Mouse (Mus musculus): ENCODE results near the gene Psmb3.

Gene Psmb3

GRCm38 (mm10) chr11:97694921-97695711 lies 8.1 kb upstream of the Psmb3 start:
- WGBS: 29% methylated on average over 17 of the region's 17 CpGs

GRCm38 (mm10) chr11:97695712-97696401 lies 7.3 kb upstream of the Psmb3 start:
- WGBS: 31% methylated on average over 8 of the region's 9 CpGs

DNA sequence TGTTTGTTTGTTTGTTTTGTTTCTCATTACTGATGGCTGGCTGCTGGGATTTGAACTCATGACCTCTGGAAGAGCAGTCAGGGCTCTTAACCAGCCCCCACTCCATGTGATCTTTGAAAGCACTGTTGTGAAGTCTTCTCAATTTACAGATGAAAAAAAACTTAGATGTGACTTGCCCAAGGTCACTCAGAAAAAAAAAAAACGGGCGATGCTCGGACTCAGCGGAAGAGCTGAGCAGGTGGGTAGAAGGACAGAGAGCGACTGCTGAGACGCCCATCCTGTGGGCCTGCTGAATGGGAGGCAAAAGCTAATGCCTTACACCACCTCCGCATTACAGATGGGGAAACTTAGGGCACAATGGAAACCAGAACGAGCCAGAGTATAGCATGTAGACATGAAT lies 6.5 kb upstream of the Psmb3 start:
- 70% methylated on average over 8 of the region's 8 CpGs for WGBS

DNA sequence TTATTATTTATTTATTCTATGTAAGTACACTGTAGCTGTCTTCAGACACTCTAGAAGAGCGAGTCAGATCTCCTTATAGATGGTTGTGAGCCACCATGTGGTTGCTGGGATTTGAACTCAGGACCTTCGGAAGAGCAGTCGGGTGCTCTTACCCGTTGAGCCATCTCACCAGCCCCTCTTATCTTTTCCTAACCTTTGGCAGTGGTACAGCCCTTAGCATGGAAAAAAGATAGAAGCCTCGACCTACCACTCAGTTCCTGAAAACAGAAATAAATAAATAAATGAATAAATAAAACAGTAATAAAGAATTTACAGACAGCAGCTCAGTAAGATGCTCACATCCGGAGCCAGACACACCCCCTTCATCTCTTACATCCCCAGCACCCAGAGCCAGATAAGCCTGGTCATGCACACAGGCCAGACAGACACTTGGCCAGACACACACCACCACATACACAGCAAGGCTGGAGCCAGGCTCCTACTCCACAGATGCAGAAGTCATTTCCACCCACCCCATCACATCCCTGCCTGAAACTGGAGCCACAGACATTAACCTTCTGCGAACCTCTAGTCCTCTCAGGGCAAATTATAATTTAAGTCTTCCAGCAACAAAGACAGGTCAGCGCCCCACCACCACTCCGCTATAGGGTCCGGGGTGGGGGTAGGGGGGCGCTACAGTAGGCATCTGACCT lies 5.9 kb upstream of the Psmb3 start:
- WGBS: 56% methylated on average over 11 of the region's 11 CpGs

DNA sequence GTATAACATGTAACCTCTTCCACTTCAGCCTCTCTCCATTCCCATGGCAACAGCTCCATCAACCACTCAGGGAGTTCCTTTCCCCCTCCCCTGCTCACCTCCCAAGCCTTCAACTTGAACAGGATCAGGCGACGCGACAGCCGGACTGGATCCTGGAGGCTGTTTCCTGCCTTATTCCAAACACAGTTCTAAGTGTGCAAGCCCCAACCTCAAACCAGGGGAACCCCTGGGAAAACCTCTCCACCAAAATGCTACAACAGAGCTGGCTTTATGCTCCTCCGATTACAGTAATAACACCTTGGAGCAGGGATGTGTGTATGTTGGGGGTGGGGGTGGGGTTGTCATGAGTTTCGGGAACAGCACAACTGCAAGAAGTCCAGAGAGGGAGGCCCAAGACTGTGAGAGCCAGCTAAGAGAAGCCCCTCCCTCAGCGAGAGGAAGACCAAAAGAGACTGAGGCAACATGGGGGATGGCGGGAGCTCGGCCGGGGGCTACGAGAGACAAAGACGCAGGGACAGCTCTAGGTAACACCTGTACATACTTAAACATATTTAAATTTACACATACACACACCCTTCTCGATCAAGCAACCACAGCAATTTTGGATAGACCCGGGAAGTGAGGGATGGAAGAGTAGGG lies 5.2 kb upstream of the Psmb3 start:
- 8% methylated on average over 14 of the region's 14 CpGs for WGBS

- under 1% methylated on average over 57 of the region's 63 CpGs for WGBS
These were observed 4.2 kb upstream of the Psmb3 start for GRCm38 (mm10) chr11:97698741-97699611.

GRCm38 (mm10) chr11:97699626-97700002 lies 3.6 kb upstream of the Psmb3 start:
- 0% methylated on average over 6 of the region's 9 CpGs for whole genome bisulfite sequencing

DNA sequence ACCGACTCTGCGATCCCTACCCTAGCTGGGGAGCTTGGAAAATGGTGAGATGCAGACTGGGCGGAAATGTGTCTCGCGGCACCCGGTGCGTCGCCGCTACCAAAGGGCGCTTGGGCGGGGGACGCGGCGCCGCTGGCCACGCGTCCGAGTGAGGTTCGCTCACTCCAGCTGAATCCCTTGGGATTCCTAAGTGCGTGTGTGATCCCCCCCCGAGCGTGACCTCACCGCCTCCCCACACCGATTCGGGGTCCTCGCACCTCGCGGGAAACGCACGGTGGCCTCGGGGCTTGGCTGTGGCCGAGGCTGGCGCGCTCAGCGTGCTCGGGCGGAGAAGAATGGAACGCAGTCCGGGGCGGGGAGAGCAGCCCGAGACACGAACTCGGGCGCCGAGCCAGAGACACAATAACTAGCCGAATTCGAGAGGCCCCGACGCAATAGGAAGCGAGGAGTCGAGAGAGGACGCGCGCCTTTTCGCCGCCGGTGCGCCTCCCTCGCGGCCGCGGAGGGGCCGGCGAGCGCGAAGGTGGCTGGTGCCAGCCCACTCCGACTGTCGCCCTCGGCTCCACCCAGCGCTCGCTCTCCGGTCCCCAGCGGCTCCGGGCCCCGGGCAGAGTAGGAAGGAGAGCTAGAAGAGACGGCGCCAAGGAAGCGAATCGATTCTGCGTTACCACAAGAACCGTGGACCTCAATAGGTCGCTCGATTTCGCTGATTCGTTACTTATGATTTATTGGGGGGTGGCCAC lies 3.0 kb upstream of the Psmb3 start, which contains the start of gene Pcgf2:
Gene Pcgf2 (minus strand): TSS at position 495 of the 743 bp plus-strand sequence.
- under 1% methylated on average over 85 of the region's 85 CpGs for WGBS

- 19% methylated on average over 30 of the region's 30 CpGs for WGBS
These were observed 2.2 kb upstream of the Psmb3 start for GRCm38 (mm10) chr11:97700746-97701580.

DNA sequence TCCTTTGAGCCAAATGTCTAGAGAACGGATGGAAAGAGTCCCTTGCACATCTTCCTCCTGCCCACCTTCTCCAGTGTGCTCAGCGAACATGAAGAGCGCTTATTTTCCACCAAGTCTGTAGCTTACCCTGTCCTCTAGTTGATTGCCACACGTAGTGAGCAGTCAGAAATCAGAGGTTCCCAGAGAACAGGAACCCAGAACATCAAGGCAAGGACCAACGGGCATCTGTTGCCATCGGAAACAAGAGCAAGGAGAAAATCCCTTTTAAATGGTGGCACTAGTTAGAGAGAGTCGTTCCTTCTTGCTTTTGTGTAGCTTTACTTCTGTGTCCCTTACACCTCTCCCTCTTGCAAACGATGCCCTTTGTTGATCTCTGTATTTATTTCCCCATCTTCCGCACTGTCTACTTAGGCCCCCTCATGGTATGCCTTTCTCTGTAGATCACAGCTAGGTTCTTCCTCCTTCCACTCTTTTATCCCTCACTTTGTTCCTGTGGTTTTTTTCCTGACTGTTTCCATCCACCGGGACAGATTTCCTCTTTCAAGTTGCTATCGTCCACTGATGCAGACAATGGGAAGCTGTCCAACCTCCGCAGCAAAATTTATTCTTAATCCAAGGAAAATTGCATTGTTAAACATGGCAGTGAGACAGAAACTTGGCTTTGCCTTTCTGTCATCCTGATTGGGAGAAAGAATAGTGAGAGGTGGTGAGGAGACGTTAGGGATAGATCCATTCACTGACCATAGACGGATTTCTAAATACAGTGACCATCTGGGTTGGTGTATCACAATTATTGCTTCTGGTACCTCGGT lies 1.4 kb upstream of the Psmb3 start:
- WGBS: 36% methylated on average over 15 of the region's 15 CpGs

DNA sequence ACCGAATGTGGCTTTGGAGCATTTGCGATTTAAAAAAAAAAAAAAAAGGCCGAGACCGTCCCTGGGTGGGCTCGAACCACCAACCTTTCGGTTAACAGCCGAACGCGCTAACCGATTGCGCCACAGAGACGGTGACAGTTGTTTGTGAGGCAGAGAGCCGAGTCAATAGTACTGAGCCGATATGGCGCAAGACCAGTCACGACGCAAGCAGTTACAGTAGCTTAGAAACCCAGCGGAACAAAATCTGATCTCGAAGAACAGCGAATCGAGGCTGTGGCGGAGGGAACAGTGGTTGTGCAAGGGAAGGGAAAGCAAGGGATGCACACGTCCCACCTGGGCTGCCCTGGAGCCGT lies 830 bp upstream of the Psmb3 start:
- WGBS: under 1% methylated on average over 24 of the region's 24 CpGs

- WGBS: 86% methylated on average over 2 of the region's 2 CpGs
These were observed 6.9 kb downstream of the Psmb3 start for GRCm38 (mm10) chr11:97710067-97710466.

- WGBS: 75% methylated on average over 13 of the region's 13 CpGs
These were observed 8.2 kb downstream of the Psmb3 start for GRCm38 (mm10) chr11:97711200-97711900.

- WGBS: 88% methylated on average over 15 of the region's 15 CpGs
These were observed 9.1 kb downstream of the Psmb3 start for GRCm38 (mm10) chr11:97712286-97712685.

DNA sequence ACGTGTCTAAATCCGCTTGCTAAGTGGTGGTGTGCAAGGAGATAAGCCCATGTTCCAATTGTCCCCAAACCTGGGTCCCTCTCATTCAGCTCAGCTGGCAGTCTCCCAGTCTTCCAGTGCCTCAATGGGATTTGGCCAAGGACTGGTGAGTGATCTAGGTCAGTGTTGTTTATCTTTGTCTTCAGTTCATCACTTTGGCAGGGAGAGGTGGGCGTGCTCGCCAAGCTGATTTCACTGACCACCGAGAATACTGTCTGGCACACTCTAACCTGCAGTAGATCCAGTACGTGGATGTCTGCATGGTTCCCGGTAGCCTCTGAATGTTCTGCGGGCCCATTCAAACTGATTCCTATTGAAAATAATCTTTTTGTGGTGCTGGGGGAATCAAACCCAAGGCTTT lies 10.7 kb downstream of the Psmb3 start:
- WGBS: 48% methylated on average over 8 of the region's 8 CpGs

DNA sequence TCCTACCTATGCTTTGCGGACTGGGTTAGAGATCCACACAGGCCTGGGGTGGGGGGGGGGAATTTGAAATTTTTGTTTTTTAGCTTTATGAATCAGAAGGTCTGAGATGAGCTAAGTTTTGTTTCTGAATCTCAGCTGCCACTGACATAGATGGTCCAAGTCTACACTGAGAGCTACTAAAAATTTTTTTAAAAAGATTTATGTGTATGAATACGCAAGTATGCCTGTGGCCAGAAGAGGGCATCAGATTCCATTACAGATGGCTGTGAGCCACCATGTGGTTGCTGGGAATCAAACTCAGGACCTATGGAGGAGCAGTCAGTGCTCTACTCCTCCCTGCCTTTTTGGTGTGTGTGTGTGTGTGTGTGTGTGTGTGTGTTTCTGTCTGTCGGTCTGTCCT lies 11.2 kb downstream of the Psmb3 start:
- 83% methylated on average over 3 of the region's 3 CpGs for WGBS

DNA sequence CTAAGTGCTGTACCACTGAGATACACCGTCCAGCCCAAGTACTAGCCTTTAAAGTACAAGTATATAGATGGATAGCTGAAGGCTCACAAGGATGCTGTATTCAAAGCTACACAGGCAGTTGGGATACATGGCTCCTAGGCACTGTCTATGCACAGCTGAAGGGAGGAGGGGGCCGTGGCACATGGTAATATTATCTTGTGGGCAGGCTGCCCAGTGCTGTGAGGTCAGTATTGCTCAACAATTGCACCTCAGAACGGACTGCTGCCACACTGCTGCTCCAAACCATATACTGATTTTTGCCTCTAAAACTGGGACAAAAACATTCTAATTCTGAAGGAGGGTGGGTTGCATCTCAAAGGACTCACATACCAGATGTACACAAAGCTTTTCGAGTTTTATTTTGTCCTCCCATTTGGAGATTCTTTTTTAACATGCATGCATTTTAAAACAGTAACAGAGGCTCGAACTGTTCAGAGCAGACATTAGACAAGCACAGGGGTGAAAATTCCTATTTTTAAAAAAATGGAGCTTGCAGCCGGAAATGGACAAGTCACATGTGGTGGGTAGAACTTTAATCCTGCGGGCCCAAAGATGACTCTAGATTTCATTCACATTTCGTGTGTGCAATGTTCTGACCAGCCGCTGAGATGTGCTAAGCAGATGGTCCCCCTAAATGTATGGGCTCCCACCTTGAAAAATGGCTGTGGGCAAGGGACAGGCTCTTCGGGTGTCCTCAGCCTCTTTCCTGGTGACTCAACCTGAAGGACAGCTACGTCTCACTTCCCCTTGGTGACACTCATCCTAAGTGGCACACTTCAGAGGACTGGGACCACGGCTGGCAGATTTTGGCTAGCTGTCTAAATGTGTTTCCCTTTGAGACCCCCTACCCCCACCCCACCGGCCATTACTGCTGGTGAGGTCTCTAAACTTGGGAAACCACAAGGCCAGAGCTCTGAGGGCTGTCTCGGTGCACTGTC lies 11.9 kb downstream of the Psmb3 start:
- WGBS: 50% methylated on average over 14 of the region's 14 CpGs

Data from cerebral cortex, adult 2 months (tissue).